Mouse (Mus musculus) ES-Bruce4 (cell line): ENCODE measurements around the gene Klhl11. TPM values are rescaled to one million over a fixed set of nuclear protein-coding genes. Genes with fewer than 3 reads are reported as not detected.

Experiments used
- H3K27ac ChIP-seq: 2 replicates; pipeline ENCODE4 v1.5.1; 2012; ENCODE audit warnings: low read length, inconsistent platforms; ENCODE audit not compliant: insufficient read depth
- H3K27me3 ChIP-seq: 2 replicates; pipeline ENCODE4 v1.6.1; 2012; ENCODE audit warnings: mild to moderate bottlenecking, low read length, inconsistent platforms; ENCODE audit not compliant: control insufficient read depth, poor library complexity, insufficient read depth, severe bottlenecking
- H3K36me3 ChIP-seq: 2 replicates; pipeline ENCODE4 v1.6.1; 2012; ENCODE audit warnings: inconsistent platforms, mild to moderate bottlenecking, low read length, moderate library complexity; ENCODE audit not compliant: control insufficient read depth, poor library complexity, insufficient read depth, severe bottlenecking
- H3K4me1 ChIP-seq: one replicate; pipeline ENCODE4 v1.8.1; 2011; ENCODE audit warnings: low read length; ENCODE audit not compliant: control insufficient read depth, insufficient read depth
- H3K4me3 ChIP-seq: 2 replicates; pipeline ENCODE4 v1.5.1; 2011; ENCODE audit warnings: low read depth, mild to moderate bottlenecking, low read length
- H3K9ac ChIP-seq: 2 replicates; pipeline ENCODE4 v1.6.1; 2012; ENCODE audit warnings: low read depth, mild to moderate bottlenecking, inconsistent platforms; ENCODE audit not compliant: poor library complexity, severe bottlenecking
- H3K9me3 ChIP-seq: replicated peaks from 2 replicates; pipeline ENCODE4 v1.6.1; 2012; ENCODE audit warnings: mild to moderate bottlenecking, low read length, inconsistent platforms; ENCODE audit not compliant: control insufficient read depth, poor library complexity, insufficient read depth, severe bottlenecking
- CTCF ChIP-seq: IDR thresholded peaks from one replicate; pipeline ENCODE4 v1.8.1; 2011; ENCODE audit warnings: low read depth, low read length
- EP300 ChIP-seq: IDR thresholded peaks from 2 replicates; pipeline ENCODE4 v1.6.1; 2011; ENCODE audit warnings: low read depth, low read length; ENCODE audit not compliant: insufficient read depth
- POLR2A ChIP-seq: IDR thresholded peaks from one replicate; pipeline ENCODE4 v1.8.1; 2011; ENCODE audit warnings: low read length; ENCODE audit not compliant: insufficient read depth
- polyA plus RNA-seq: library from polyadenylated mRNA; stranded (reverse); fragments of >200 nt; gene quantifications from 2 replicates; pipeline ENCODE4 v1.2.4, GENCODE M21; 2011; ENCODE audit warnings: low read depth; ENCODE audit not compliant: missing spikeins, insufficient read depth, insufficient read length

Gene Klhl11
- polyA plus RNA-seq, 1 experiment: 18.4 TPM

DNA sequence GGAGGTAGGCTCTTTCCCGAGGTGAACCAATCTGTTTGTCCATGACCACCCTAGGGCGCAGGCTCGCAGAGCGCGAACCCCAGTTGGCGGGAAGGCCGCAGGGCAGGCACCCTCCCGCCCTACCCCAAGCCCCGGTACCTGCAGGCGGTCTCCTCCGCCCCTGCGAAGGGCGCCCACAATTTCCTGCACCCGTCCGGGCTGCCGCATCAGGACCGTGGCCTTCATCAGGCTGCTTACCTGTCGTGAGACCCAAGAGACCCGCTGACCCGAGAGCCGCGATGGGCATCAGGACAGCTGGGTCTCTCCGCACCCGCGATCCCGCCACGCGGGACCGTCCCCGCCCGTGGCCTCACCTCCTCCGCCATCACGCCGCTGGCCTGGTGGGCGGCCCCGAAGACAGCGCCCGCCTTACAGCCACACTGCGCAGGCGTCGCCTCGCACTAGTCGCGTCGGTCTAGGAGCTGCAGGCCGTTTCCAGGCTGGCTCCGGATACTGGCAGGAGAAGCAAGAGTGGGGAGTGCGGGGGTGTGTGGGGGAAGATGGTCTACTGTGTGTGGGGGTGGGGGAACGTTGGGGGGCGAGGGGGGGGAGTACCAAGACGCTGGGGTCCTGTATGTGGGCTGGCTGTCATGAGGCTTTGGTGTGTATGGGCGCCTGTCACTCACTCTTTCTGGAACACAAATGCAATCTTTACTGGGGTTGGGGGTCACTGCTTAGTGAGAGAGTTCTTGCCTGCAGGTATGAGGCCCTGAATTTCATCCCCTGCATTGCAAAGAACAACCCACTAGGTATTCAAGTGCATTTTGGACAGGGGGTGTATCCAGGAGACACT is 31.6 kb downstream of the Klhl11 start:
- TF ChIP-seq EP300 (no peak), CTCF (no peak), POLR2A (peak; percentile 77)
- H3K36me3 ChIP-seq: no peaks in the 10 kb centered on the region
- no peaks in the 10 kb centered on the region for H3K9me3 ChIP-seq
- peak overlapping the region; percentile 73 for H3K4me3 ChIP-seq
- H3K27me3 ChIP-seq: no peaks in the 10 kb centered on the region
- H3K27ac ChIP-seq: no peak overlapping the region
- H3K4me1 ChIP-seq: peaks cover 3% of the 10 kb centered on the region
- H3K9ac ChIP-seq: peak overlapping the region; percentile 72

DNA sequence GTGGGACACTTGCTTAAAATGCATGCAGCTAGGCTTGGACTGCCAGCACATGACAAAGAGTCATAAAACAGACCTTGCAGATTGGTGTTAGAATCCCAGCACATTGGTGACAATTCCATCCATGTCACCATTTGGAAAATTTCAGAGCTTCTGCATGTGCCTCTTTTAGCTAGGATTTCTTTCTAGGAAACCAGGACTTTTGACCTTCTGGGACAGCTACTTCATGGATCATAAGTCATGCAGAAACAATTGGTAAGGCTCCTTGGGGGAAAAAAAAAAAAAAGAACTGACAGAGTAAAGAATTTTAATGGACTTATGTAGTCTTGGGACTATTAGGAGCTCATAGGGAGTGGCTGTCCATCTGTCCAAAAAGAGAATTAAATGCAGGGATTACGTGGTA is 34.6 kb downstream of the Klhl11 start:
- Histone ChIP-seq H3K27ac (no peak overlapping the region), H3K9me3 (no peaks in the 10 kb centered on the region), H3K4me1 (peaks cover 11% of the 10 kb centered on the region), H3K9ac (no peak overlapping the region), H3K36me3 (no peaks in the 10 kb centered on the region), H3K4me3 (no peak overlapping the region), H3K27me3 (no peaks in the 10 kb centered on the region)
- TF ChIP-seq EP300 (no peak), CTCF (no peak), POLR2A (no peak)

DNA sequence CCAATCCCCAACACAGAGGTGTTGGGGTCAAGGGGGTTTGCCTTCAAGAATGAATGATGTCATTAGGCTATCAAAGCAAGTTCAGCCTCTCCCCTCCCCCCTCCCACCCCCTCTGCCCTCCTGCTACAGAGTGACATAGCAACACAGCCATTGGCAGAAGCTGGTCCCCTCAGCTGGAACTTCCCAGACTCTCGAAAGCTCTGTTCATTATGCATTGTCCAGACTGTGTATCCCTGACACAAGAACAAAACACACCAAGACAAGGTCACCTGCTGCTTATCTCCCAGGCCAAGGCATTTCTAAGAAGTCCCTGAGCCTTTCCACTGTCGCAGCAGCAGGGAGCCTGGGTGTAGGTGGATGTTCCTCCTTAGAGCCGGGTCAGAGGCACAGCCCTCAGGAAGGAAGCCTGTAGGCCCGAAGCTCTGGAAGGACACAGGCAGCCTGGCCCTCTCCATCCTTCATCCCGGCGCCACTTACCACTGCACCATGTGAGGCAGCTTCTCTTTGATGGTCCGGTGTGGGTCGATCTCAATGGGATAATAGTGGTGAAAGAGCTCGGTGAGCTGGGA is 36.8 kb downstream of the Klhl11 start:
- peaks cover 10% of the 10 kb centered on the region for H3K4me1 ChIP-seq
- no peaks in the 10 kb centered on the region for H3K36me3 ChIP-seq
- no peaks in the 10 kb centered on the region for H3K27me3 ChIP-seq
- H3K9me3 ChIP-seq: no peaks in the 10 kb centered on the region
- no peak overlapping the region for H3K4me3 ChIP-seq
- TF ChIP-seq CTCF (no peak), POLR2A (no peak), EP300 (no peak)
- H3K27ac ChIP-seq: no peak overlapping the region
- H3K9ac ChIP-seq: no peak overlapping the region

DNA sequence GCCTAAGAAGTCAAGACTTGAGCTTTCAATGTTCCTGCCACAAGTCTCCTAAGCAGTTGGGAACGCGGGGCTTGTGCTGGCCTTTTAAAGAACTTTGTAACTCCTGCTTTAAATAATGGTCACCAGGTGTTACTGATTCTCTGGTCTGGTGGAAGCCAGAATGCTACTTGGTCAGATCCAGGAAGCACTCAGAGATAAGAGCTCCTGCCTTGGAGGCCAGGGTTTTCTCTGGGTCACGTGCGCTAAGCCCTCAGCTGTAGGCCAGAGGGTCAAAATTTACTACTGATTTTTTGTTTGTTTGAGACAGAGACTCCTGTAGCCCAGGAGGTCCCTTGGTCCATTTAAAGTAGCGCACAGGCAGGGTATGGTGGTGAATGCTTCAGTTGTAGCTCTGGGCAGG is 40.5 kb downstream of the Klhl11 start:
- no peaks in the 10 kb centered on the region for H3K9me3 ChIP-seq
- TF ChIP-seq CTCF: no peak
- no peak for TF ChIP-seq POLR2A
- TF ChIP-seq EP300: no peak
- no peaks in the 10 kb centered on the region for H3K36me3 ChIP-seq
- H3K4me1 ChIP-seq: peaks cover 8% of the 10 kb centered on the region
- no peak overlapping the region for H3K4me3 ChIP-seq
- H3K9ac ChIP-seq: no peak overlapping the region
- H3K27ac ChIP-seq: no peak overlapping the region
- H3K27me3 ChIP-seq: no peaks in the 10 kb centered on the region

DNA sequence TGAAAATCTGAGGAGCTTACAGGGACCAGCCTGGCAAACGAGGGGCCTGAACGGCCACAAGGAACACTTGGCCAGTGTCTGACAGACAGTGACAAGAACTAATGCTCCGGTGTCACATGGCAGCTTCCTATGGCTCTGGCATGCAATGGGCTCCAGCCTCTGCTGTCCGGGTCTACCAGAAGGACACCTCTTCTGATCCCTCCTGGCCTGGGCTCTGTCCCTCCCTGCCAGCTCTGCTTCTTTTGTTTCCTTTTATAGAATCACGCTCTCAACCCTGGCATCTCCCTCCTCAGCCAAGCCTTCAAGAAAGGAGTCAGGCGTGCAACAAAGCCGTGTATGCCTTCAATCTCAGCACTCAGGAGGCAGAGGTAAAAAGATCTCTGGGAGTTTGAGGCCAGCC is 42.5 kb downstream of the Klhl11 start:
- Histone ChIP-seq H3K27ac (no peak overlapping the region), H3K9ac (no peak overlapping the region), H3K36me3 (no peaks in the 10 kb centered on the region), H3K27me3 (no peaks in the 10 kb centered on the region), H3K4me1 (peaks cover 10% of the 10 kb centered on the region), H3K9me3 (no peaks in the 10 kb centered on the region), H3K4me3 (no peak overlapping the region)
- no peak for TF ChIP-seq POLR2A
- no peak for TF ChIP-seq EP300
- no peak for TF ChIP-seq CTCF

DNA sequence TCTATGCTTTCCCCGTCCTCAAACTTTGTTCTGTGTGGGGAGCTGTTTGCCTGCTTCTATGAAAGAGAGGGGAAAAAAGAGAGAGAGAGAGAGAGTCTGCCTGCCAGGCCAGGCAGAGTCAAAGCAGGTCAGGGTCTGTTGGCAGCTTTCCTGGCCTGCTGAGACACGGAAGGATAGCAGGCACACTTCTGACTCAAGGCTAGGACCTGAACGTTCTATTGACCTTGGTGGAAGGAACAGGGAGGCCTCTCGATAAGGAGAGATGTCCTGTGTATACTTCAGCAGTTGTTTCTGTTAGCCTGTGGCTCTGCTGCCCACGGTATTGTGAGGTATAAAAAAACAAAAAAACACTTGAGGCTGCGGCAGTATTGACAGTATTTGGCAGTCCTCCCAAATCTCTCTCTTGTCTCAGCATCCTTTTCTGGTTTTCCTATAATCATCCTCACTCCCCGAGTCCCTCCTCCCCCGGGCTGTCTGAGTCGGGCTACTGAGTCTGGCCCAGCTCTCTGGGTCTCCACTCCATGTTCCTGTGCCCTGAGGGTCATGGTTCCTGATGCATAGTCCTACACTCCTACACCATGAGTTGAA is 43.8 kb downstream of the Klhl11 start:
- Histone ChIP-seq H3K9ac (no peak overlapping the region), H3K27me3 (no peaks in the 10 kb centered on the region), H3K36me3 (no peaks in the 10 kb centered on the region), H3K27ac (no peak overlapping the region), H3K4me1 (peaks cover 3% of the 10 kb centered on the region), H3K9me3 (no peaks in the 10 kb centered on the region), H3K4me3 (no peak overlapping the region)
- no peak for TF ChIP-seq POLR2A
